Mouse (Mus musculus) gastrocnemius, postnatal 14 days (tissue): ENCODE results near the gene Cfap57. TPM values are rescaled to one million over a fixed set of nuclear protein-coding genes. Genes with fewer than 3 reads are reported as not detected.
"Not testable (repeated sequence)": the region's sequence is repeated elsewhere in the genome, so short reads cannot be mapped to it uniquely, and the experiment has no call there.

ENCODE experiments used
- DNase-seq: peaks from one replicate; pipeline ENCODE4 v3.0.0; 2021; ENCODE audit warnings: mixed read lengths
- intact Hi-C: fragments of 180-260 bp; cut with DNase I; formaldehyde crosslinking; loops from one replicate; pipeline ENCODE4 v1.15.1; 2025; ENCODE audit warnings: low total_unique reads
- total RNA-seq, 2 experiments: library from RNA; stranded (reverse); gene quantifications; 2 replicates each; pipeline ENCODE4 v1.2.3; 2021

Cfap57 gene
- total RNA-seq, 2 experiments from 2014 or later = not detected

- intact Hi-C loops = no loop called here
- no peak for DNase-seq
Observed at GRCm38 (mm10) chr4:118526408-118527334, 93.9 kb downstream of the Cfap57 start, which contains the start of gene 2610528J11Rik. TSS of gene 2610528J11Rik (plus strand) at chr4:118526999.

GRCm38 (mm10) chr4:118525779-118526178 is 94.8 kb downstream of the Cfap57 start:
- intact Hi-C loops = no loop called here

GRCm38 (mm10) chr4:118523976-118524375 is 96.6 kb downstream of the Cfap57 start:
- intact Hi-C loops = no loop called here
- DNase-seq = no peak

More at GRCm38 (mm10) chr4:118525779-118526178, 94.8 kb downstream of the Cfap57 start:
- DNase-seq = no peak

- intact Hi-C loops = no loop called here
- no peak for DNase-seq
Observed at GRCm38 (mm10) chr4:118522248-118522647, 98.3 kb downstream of the Cfap57 start.

GRCm38 (mm10) chr4:118518208-118518607 is 102.4 kb downstream of the Cfap57 start:
- no peak for DNase-seq
- intact Hi-C loops = no loop called here

GRCm38 (mm10) chr4:118517497-118518146 is 103.0 kb downstream of the Cfap57 start:
- intact Hi-C loops = no loop called here
- DNase-seq = no peak

- intact Hi-C loops = no loop called here
- no peak for DNase-seq
Observed at GRCm38 (mm10) chr4:118516699-118517496, 103.7 kb downstream of the Cfap57 start.

GRCm38 (mm10) chr4:118509050-118509449 is 111.5 kb downstream of the Cfap57 start:
- intact Hi-C loops = no loop called here
- no peak for DNase-seq

GRCm38 (mm10) chr4:118507171-118507570 is 113.4 kb downstream of the Cfap57 start:
- DNase-seq, intact Hi-C loops: not testable (repeated sequence)

GRCm38 (mm10) chr4:118505551-118505950 is 115.0 kb downstream of the Cfap57 start:
- DNase-seq = no peak
- intact Hi-C loops = no loop called here

Other genes starting within 250 kb of the Cfap57 start
- 1 to 10 TPM; 5.6 to 7.1 TPM for gene Szt2, start 211.5 kb downstream of the Cfap57 start, total RNA-seq
- 10 to 100 TPM; 37.6 to 38.3 TPM for gene Med8, start 211.4 kb downstream of the Cfap57 start, total RNA-seq
- 10 to 100 TPM; 13.9 to 18.8 TPM for gene Elovl1, start 192.7 kb downstream of the Cfap57 start, total RNA-seq
- gene Cdc20, start 183.4 kb downstream of the Cfap57 start, total RNA-seq = 1 to 10 TPM; 4.7 to 6.0 TPM
- gene Mpl, start 163.3 kb downstream of the Cfap57 start, total RNA-seq = not detected
- 10 to 100 TPM; 35.1 to 41.5 TPM for gene Tie1, start 130.7 kb downstream of the Cfap57 start, total RNA-seq
- not detected for gene 2610528J11Rik, start 93.8 kb downstream of the Cfap57 start, total RNA-seq
- gene Tmem125, start 76.7 kb downstream of the Cfap57 start, total RNA-seq = under 1 TPM in 1 of 2 experiments, not detected in 1; 0.12 TPM
- 10 to 100 TPM; 30.1 to 33.5 TPM for gene Ebna1bp2, start within 50 bp of the Cfap57 start, total RNA-seq
- gene Olfr62, start 38.2 kb upstream of the Cfap57 start, total RNA-seq = not detected
- gene Olfr1342, start 72.0 kb upstream of the Cfap57 start, total RNA-seq = not detected
- not detected for gene Olfr1341, start 82.7 kb upstream of the Cfap57 start, total RNA-seq
- gene Olfr1340, start 99.4 kb upstream of the Cfap57 start, total RNA-seq = not detected
- not detected for gene Olfr1339, start 111.4 kb upstream of the Cfap57 start, total RNA-seq
- gene Olfr1338, start 138.0 kb upstream of the Cfap57 start, total RNA-seq = not detected
- not detected for gene Olfr1337, start 161.8 kb upstream of the Cfap57 start, total RNA-seq
- not detected for gene Olfr1335, start 189.2 kb upstream of the Cfap57 start, total RNA-seq
- not detected for gene Olfr1333, start 215.5 kb upstream of the Cfap57 start, total RNA-seq
- gene Olfr1331, start 243.9 kb upstream of the Cfap57 start, total RNA-seq = not detected